Mouse (Mus musculus): Measurements from ENCODE around the gene Gpbp1. TPM values are rescaled to one million over a fixed set of nuclear protein-coding genes. Genes with fewer than 3 reads are reported as not detected.

Gene Gpbp1
- polyA plus RNA-seq, 1 experiment: not detected

DNA sequence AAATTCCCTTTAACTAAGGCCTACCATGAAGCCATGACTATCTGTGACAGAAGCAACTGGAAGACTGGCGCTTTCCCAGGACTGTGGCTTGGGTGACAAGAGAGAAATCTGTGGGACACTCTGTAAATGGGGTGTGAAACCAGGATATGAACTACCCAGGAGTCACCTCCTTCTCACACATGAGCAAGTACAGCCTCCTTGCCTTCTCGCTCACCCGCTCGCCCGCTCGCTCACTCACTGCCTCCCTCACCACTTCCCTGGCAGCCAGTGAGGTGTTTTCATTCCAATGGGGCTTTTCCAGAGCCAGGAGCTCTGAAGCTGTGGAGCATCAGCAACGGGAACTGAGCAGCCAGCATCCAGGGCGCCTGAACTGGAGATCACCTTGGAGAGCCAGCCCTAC, 95.6 kb downstream of the Gpbp1 start:
- Histone ChIP-seq H3K4me3 (ENCODE audit: insufficient read depth, low read depth, low read length) (no peak overlapping the region), H3K27ac (ENCODE audit: insufficient read depth, low read depth, low read length) (no peak overlapping the region), H3K4me1 (ENCODE audit: control insufficient read depth, insufficient read depth, low read length) (peaks cover 2% of the 10 kb centered on the region; the same call in 1 of the 2 replicates)
- 88% methylated on average over 8 of the region's 8 CpGs for WGBS
- TF ChIP-seq CTCF (IDR thresholded peaks at IDR 0.05; ENCODE audit: insufficient read depth, low read depth, low read length) (no peak), POLR2A (IDR thresholded peaks at IDR 0.05; ENCODE audit: insufficient read depth, low read depth, low read length) (no peak)

DNA sequence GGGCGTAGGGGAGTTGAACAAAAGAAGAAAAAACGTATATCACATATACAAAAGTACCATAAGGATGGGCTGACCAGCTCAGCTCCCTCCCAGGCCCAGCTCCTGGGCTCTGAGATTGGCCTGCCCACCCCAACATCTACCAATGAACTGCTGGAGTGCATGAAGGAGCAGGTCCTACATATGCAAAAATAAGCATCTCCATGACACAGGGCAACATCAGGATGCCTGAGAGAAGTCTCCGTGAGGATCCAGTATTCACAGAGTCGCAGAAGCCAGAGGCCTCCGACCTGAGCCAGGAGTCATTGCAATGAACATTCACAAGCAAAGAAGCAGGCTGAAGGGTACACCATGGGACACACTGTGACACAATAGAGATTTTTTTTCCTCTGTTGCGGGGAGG, 96.5 kb downstream of the Gpbp1 start:
- TF ChIP-seq CTCF (IDR thresholded peaks at IDR 0.05; ENCODE audit: insufficient read depth, low read depth, low read length) (no peak), POLR2A (IDR thresholded peaks at IDR 0.05; ENCODE audit: insufficient read depth, low read depth, low read length) (no peak)
- 79% methylated on average over 6 of the region's 6 CpGs for WGBS

DNA sequence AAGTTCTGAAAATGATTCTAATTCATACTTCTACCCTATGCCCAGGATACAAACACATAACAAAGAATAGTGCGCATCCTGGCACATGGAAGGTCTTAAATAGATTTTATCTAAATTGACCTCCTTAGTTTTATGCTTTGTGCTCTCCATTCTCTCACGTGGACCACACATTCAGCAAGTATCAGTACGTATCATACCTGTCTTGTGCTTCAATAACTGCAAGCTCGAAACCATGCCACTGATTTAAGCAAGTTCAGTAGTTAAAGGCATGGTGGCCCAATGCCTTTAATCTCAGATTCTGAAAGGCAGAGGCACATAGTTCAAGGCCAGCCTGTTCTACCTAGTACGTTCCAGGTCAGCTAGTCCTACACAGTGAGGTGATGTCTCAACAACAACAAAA, 98.5 kb downstream of the Gpbp1 start:
- 96% methylated on average over 5 of the region's 5 CpGs for WGBS
- H3K27ac ChIP-seq (ENCODE audit: insufficient read depth, low read depth, low read length): no peak overlapping the region
- no peaks in the 10 kb centered on the region for H3K4me1 ChIP-seq (ENCODE audit: control insufficient read depth, insufficient read depth, low read length)
- no peak overlapping the region for H3K4me3 ChIP-seq (ENCODE audit: insufficient read depth, low read depth, low read length)
- no peak for TF ChIP-seq CTCF (IDR thresholded peaks at IDR 0.05; ENCODE audit: insufficient read depth, low read depth, low read length)

More for the DNA sequence above, 96.5 kb downstream of the Gpbp1 start:
- peaks cover 2% of the 10 kb centered on the region; the same call in 1 of the 2 replicates for H3K4me1 ChIP-seq (ENCODE audit: control insufficient read depth, insufficient read depth, low read length)
- H3K4me3 ChIP-seq (ENCODE audit: insufficient read depth, low read depth, low read length): no peak overlapping the region
- no peak overlapping the region for H3K27ac ChIP-seq (ENCODE audit: insufficient read depth, low read depth, low read length)

DNA sequence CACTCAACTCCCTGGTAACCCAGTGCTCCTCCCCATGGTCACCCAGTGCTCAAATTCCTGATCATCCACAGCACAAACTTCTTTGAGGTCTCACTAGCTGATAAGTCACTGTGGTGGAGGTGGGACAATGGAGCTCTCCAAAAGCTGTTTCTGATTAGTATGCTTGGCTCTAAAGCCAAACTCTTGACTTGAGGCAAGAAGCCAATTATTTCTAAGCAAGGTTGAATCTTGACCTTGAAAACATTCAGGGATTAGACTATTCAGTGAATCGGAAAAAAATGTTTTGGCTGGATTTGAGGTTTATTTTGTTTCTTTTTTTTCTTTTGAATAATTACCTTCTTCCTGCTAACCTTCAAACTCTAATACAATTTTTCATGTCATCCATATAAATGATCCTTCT, 98.9 kb downstream of the Gpbp1 start:
- Histone ChIP-seq H3K4me1 (ENCODE audit: control insufficient read depth, insufficient read depth, low read length) (no peaks in the 10 kb centered on the region), H3K4me3 (ENCODE audit: insufficient read depth, low read depth, low read length) (no peak overlapping the region), H3K27ac (ENCODE audit: insufficient read depth, low read depth, low read length) (no peak overlapping the region)
- WGBS: 64% methylated on average over 1 of the region's 1 CpGs
- no peak for TF ChIP-seq CTCF (IDR thresholded peaks at IDR 0.05; ENCODE audit: insufficient read depth, low read depth, low read length)
- no peak for TF ChIP-seq POLR2A (IDR thresholded peaks at IDR 0.05; ENCODE audit: insufficient read depth, low read depth, low read length)

DNA sequence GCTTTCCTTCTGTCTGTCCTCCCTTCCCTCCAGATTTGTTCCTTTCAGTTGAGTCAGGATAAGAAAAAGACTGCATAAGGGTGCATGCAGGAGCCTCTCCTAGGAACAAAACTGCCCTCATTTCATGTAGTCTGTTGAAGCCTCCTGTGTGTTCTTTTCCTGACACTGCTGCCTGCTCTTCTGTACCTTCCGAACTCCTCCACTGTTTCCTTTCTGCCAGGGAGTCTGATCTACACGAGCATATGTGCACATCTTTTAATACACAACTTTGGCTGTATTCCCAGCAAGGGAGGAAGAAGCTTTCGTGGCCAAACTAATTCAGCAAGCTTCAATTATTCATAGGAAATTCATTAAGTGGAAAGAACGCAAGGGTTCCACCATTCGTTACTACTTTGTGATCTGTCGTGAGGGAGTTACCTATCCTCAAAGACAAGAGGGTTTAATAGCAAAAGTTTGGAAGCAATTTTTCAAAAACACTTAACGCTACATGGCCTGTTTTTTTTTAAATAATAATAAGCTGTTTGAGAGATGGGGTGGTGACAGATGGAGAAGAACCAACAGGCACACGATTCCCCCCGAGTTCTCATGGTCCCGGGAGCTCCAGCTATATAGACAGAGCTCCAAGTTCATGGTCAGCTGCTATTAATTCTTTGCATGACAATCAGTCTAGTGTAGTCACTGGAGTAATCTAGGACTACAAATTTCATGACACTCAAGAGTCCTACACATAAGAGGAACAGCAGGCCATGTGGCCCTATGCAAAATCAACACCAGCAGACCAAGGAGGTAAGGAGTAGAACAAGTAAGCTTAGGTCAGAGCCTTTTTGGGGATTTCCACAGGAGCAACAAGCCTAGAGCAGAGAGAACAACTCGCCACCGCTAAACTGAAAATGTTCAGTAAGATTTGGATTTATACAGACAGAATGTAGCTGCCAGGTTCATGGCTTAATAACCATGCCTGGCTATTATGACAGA, 105.6 kb downstream of the Gpbp1 start:
- WGBS: 59% methylated on average over 12 of the region's 12 CpGs
- Histone ChIP-seq H3K4me3 (ENCODE audit: insufficient read depth, low read depth, low read length) (no peak overlapping the region), H3K4me1 (ENCODE audit: control insufficient read depth, insufficient read depth, low read length) (no peaks in the 10 kb centered on the region), H3K27ac (ENCODE audit: insufficient read depth, low read depth, low read length) (no peak overlapping the region)
- TF ChIP-seq POLR2A (IDR thresholded peaks at IDR 0.05; ENCODE audit: insufficient read depth, low read depth, low read length): no peak
- no peak for TF ChIP-seq CTCF (IDR thresholded peaks at IDR 0.05; ENCODE audit: insufficient read depth, low read depth, low read length)

Other genes with a start within 250 kb of the Gpbp1 start
- not detected in 2 replicates for gene Actbl2, start 235.1 kb downstream of the Gpbp1 start, polyA plus RNA-seq (2012; ENCODE audit: insufficient read depth, insufficient read length, low replicate concordance, missing spikeins)
- not detected in 2 replicates for gene Gm49496, start 59.8 kb upstream of the Gpbp1 start, polyA plus RNA-seq (2012; ENCODE audit: insufficient read depth, insufficient read length, low replicate concordance, missing spikeins)
- gene Gm10198, start 102.7 kb upstream of the Gpbp1 start, polyA plus RNA-seq (2012; ENCODE audit: insufficient read depth, insufficient read length, low replicate concordance, missing spikeins): not detected in 2 replicates
- not detected in 2 replicates for gene Mier3, start 190.9 kb upstream of the Gpbp1 start, polyA plus RNA-seq (2012; ENCODE audit: insufficient read depth, insufficient read length, low replicate concordance, missing spikeins)

All from olfactory bulb, adult 2 months (tissue).